Comparison of ENCODE assay signal across 20 mouse cellular contexts in the genomic region with DNA sequence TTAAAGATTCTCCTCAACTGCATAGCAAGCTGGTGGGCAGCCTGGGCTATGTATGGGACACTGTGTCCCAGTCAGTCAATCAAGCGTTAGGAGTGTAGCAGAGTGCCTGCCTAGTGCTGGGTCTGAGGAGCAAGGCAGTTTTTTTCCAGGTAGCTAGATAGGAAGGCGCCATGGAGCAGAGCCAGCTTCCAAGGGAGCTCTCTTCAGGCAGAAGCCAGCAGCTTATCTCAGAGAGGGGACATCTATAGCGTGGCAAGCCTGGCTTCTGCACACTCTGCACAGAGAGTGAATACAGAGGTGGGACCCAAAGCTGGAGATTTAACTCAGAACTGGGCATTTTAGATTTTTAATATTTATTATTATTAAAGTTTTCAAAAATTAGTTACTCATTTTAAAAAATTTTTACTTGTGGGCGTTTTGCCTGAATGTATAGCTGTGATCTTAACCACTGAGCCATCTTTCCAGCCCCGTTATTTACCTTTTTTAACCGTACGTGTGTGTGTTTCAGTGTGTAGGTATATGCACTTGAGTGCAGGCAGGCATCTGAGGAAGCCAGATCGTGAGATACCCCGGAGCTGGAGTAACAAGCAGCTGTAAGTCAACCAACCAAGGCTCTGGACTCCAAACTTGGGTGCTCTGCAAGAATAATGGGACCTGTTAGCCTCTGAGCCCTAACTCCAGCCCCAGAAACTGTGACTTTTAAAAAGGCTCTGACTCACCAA. TPM values are rescaled to one million over a fixed set of nuclear protein-coding genes. Genes with fewer than 3 reads are reported as not detected.
DNase-seq lines count a peak whose midpoint lies in the region; ATAC-seq and TF ChIP-seq lines count a peak whose summit lies in the region.
"Had no signal": no experiment of that assay in that cellular context is flagged by ENCODE, and none has a peak within 500 bp of the region (broad histone marks: within the 10 kb centered on the region; RNA-seq: fewer than 3 reads in every experiment).

No protein-coding gene starts in this region.

- 57% methylated on average over 9 of the region's 9 CpGs for WGBS in heart, embryonic 16.5 days
- 67% methylated on average over 9 of the region's 9 CpGs for WGBS in heart, adult 2 months
- WGBS in liver, embryonic 14.5 days (ENCODE audit: insufficient replicate concordance): 48% methylated on average over 9 of the region's 9 CpGs

- no peak overlapping the region for H3K9ac ChIP-seq in heart, embryonic 16.5 days (ENCODE audit: low read length)
- no peak overlapping the region for H3K9ac ChIP-seq in heart, adult 2 months (ENCODE audit: low read depth, low read length)
- H3K9ac ChIP-seq in liver, embryonic 14.5 days (replicated peaks): peak overlapping the region; percentile 25; the same call in 1 of the 2 replicates
- H3K9ac ChIP-seq: forebrain, postnatal 0 days; neural tube, embryonic 12.5 days had no signal

- no peaks in the 10 kb centered on the region for H3K36me3 ChIP-seq in heart, embryonic 16.5 days (ENCODE audit: control insufficient read depth, insufficient read depth)
- H3K36me3 ChIP-seq in heart, adult 2 months (ENCODE audit: control insufficient read depth, insufficient read depth, low read length): no peaks in the 10 kb centered on the region
- H3K36me3 ChIP-seq in liver, embryonic 14.5 days (replicated peaks; ENCODE audit: control insufficient read depth, insufficient read depth, low read depth): no peaks in the 10 kb centered on the region
- H3K36me3 ChIP-seq: embryonic facial prominence, embryonic 10.5 days; midbrain, embryonic 10.5 days; neural tube, embryonic 12.5 days had no signal

- peaks cover 7% of the 10 kb centered on the region; the same call in 1 of the 2 replicates for H3K4me1 ChIP-seq in heart, embryonic 16.5 days (ENCODE audit: control insufficient read depth, insufficient read depth, low read length)
- H3K4me1 ChIP-seq in heart, adult 2 months (ENCODE audit: control insufficient read depth, insufficient read depth, low read length): no peaks in the 10 kb centered on the region
- H3K4me1 ChIP-seq in liver, embryonic 14.5 days (replicated peaks; ENCODE audit: control insufficient read depth in 2 of 2, insufficient read depth in 2 of 2, low read length in 1 of 2): peaks cover 25 to 30% of the 10 kb centered on the region in 2 experiments
- H3K4me1 ChIP-seq: embryonic facial prominence, embryonic 10.5 days; midbrain, embryonic 10.5 days; neural tube, embryonic 12.5 days had no signal

- intact Hi-C loops in heart, adult 2 months (cut with DNase I): no loop called here

- TF ChIP-seq EP300 in heart, adult 2 months (IDR thresholded peaks at IDR 0.05; ENCODE audit: insufficient read depth, low read depth, low read length): no peak
- TF ChIP-seq EP300 in liver, embryonic 14.5 days (IDR thresholded peaks at IDR 0.05; ENCODE audit: low read depth): no peak

- no peaks in the 10 kb centered on the region for H3K27me3 ChIP-seq in heart, embryonic 16.5 days (ENCODE audit: control insufficient read depth, insufficient read depth, low read length)
- H3K27me3 ChIP-seq in heart, adult 2 months (ENCODE audit: control insufficient read depth, insufficient read depth, low read length): no peaks in the 10 kb centered on the region
- no peaks in the 10 kb centered on the region for H3K27me3 ChIP-seq in liver, embryonic 14.5 days (ENCODE audit: control insufficient read depth, insufficient read depth, low read length)
- H3K27me3 ChIP-seq: neural tube, embryonic 12.5 days had no signal

- H3K4me3 ChIP-seq in heart, embryonic 16.5 days (ENCODE audit: low read length): no peak overlapping the region
- no peak overlapping the region for H3K4me3 ChIP-seq in heart, adult 2 months
- no peak overlapping the region for H3K4me3 ChIP-seq in liver, embryonic 14.5 days (ENCODE audit: insufficient read depth in 1 of 2, low read depth in 2 of 2, low read length in 2 of 2)
- H3K4me3 ChIP-seq: embryonic facial prominence, embryonic 10.5 days; midbrain, embryonic 10.5 days; neural tube, embryonic 12.5 days had no signal

- H3K9me3 ChIP-seq in heart, embryonic 16.5 days (replicated peaks; ENCODE audit: control insufficient read depth, low read length): peaks cover 3% of the 10 kb centered on the region; the same call in 1 of the 2 replicates
- H3K9me3 ChIP-seq in liver, embryonic 14.5 days (ENCODE audit: control insufficient read depth, low read length): no peaks in the 10 kb centered on the region
- H3K9me3 ChIP-seq: embryonic facial prominence, embryonic 10.5 days; midbrain, embryonic 10.5 days; neural tube, embryonic 12.5 days had no signal

- no peaks in the 10 kb centered on the region for H3K79me2 ChIP-seq in heart, adult 2 months (replicated peaks; ENCODE audit: control insufficient read depth, insufficient read depth, low read length)

- ATAC-seq in heart, embryonic 16.5 days (replicated peaks; ENCODE audit: extremely low read depth, insufficient read depth, low FRiP score): 0 out of 2 replicates have a peak, but pooled peaks have one; percentile 28
- ATAC-seq in common myeloid progenitor, adult 5-6 weeks (replicated peaks; ENCODE audit: low read depth, poor library complexity, severe bottlenecking): 0 out of 2 replicates have a peak, but pooled peaks have one; percentile 29
- ATAC-seq in liver, embryonic 14.5 days (ENCODE audit: insufficient read depth): peak; percentile 54
- ATAC-seq: forebrain, postnatal 0 days had no signal

- no peak overlapping the region for H3K4me2 ChIP-seq in heart, embryonic 16.5 days (ENCODE audit: low read depth, low read length)
- H3K4me2 ChIP-seq in liver, embryonic 14.5 days (ENCODE audit: low read depth): peak overlapping the region; percentile 52
- H3K4me2 ChIP-seq: neural tube, embryonic 12.5 days had no signal

- DNase-seq in cerebellum, postnatal 25 days: peak; percentile 47 to 71
- no peak for DNase-seq in cerebellum, adult 9-10 months
- DNase-seq in heart, adult 2 months: no peak
- DNase-seq in liver, embryonic 14.5 days (ENCODE audit: low read depth in 3 of 3, low spot score in 3 of 3): no peak
- no peak for DNase-seq in MN1 (ENCODE audit: low spot score)
- DNase-seq: cerebellum, adult 11-12 months; forebrain, postnatal 0 days; heart, adult 11 months; kidney, adult 8-10 months; lung, postnatal 14 days; spleen, adult 18-20 months had no signal

- H3K27ac ChIP-seq in heart, embryonic 16.5 days (ENCODE audit: low read length): no peak overlapping the region
- no peak overlapping the region for H3K27ac ChIP-seq in heart, adult 2 months
- peak overlapping the region; percentile 80 for H3K27ac ChIP-seq in liver, embryonic 14.5 days
- H3K27ac ChIP-seq: embryonic facial prominence, embryonic 10.5 days; midbrain, embryonic 10.5 days; neural tube, embryonic 12.5 days had no signal

- no peak for TF ChIP-seq POLR2A in heart, adult 2 months (IDR thresholded peaks at IDR 0.05; ENCODE audit: insufficient read depth, low read depth, low read length)

- no peak for TF ChIP-seq CTCF in heart, adult 2 months (IDR thresholded peaks at IDR 0.05)
- no peak for TF ChIP-seq CTCF in liver, embryonic 14.5 days (IDR thresholded peaks at IDR 0.05; ENCODE audit: low read depth)

RNA-seq across cellular contexts. Expression of a gene that starts 19.0 kb away (rescaled TPM):
- polyA plus RNA-seq in heart, embryonic 16.5 days (2015; fragmentation: Nextera tagmentation; extraction: Ambion mirVana): 4.9 and 6.8 TPM in 2 replicates
- total RNA-seq in heart, adult 2 months (2021): 10 to 100 TPM; 15.6 to 22.4 TPM
- 16.1 and 22.5 TPM in 2 replicates for polyA plus RNA-seq in heart, adult 2 months (2012; rRNA removed)
- total RNA-seq in common myeloid progenitor, adult 5-6 weeks (2017): 45.4 and 48.7 TPM in 2 replicates
- 234 and 235 TPM in 2 replicates for polyA plus RNA-seq in liver, embryonic 14.5 days (2012; rRNA removed)
- 30.1 and 36.4 TPM in 2 replicates for polyA plus RNA-seq in liver, embryonic 14.5 days (2014; fragmentation: Nextera tagmentation; extraction: Ambion mirVana)

RNA-seq across cellular contexts. Expression of a gene that starts 32.7 kb away (rescaled TPM):
- 471 and 474 TPM in 2 replicates for polyA plus RNA-seq in heart, embryonic 16.5 days (2015; fragmentation: Nextera tagmentation; extraction: Ambion mirVana)
- 100 to 1,000 TPM; 316 to 361 TPM for total RNA-seq in heart, adult 2 months (2021)
- 196 and 320 TPM in 2 replicates for polyA plus RNA-seq in heart, adult 2 months (2012; rRNA removed)
- total RNA-seq in common myeloid progenitor, adult 5-6 weeks (2017): 1,801 and 2,134 TPM in 2 replicates
- polyA plus RNA-seq in liver, embryonic 14.5 days (2012; rRNA removed): 697 and 811 TPM in 2 replicates
- polyA plus RNA-seq in liver, embryonic 14.5 days (2014; fragmentation: Nextera tagmentation; extraction: Ambion mirVana): 661 and 668 TPM in 2 replicates

RNA-seq across cellular contexts. Expression of a gene that starts 50.4 kb away (rescaled TPM):
- 0.63 and 0.92 TPM in 2 replicates for polyA plus RNA-seq in heart, embryonic 16.5 days (2015; fragmentation: Nextera tagmentation; extraction: Ambion mirVana)
- under 1 TPM in 1 of 2 experiments, not detected in 1; 0.13 TPM for total RNA-seq in heart, adult 2 months (2021)
- 0.12 and 0.43 TPM in 2 replicates for polyA plus RNA-seq in heart, adult 2 months (2012; rRNA removed)
- not detected in 2 replicates for total RNA-seq in common myeloid progenitor, adult 5-6 weeks (2017)
- 0.09 and 0.12 TPM in 2 replicates for polyA plus RNA-seq in liver, embryonic 14.5 days (2012; rRNA removed)
- polyA plus RNA-seq in liver, embryonic 14.5 days (2014; fragmentation: Nextera tagmentation; extraction: Ambion mirVana): 0.09 and 0.38 TPM in 2 replicates
- total RNA-seq: gastrocnemius, adult 8-10 months; liver, adult 2 months; monocyte, adult 5-6 weeks had no signal
- polyA plus RNA-seq: C2C12 had no signal

Comparison
In these comparisons a context has a peak if more than half of its experiments do, and no peak if none do; other contexts are left out.
1. DNase-seq: peak in cerebellum, postnatal 25 days (2 of 2); none in cerebellum, adult 9-10 months (single experiment), heart, adult 2 months (0 of 2), liver, embryonic 14.5 days (0 of 3) and MN1 (single experiment).
2. Peak in every context shown above with its lines, with median percentiles within 50 percentile points of each other: ATAC-seq.